Mouse (Mus musculus): ENCODE data around the gene Clic4. TPM values are rescaled to one million over a fixed set of nuclear protein-coding genes. Genes with fewer than 3 reads are reported as not detected.

The Clic4 gene
- polyA plus RNA-seq, 1 experiment from 2014 or later = 149 TPM

DNA sequence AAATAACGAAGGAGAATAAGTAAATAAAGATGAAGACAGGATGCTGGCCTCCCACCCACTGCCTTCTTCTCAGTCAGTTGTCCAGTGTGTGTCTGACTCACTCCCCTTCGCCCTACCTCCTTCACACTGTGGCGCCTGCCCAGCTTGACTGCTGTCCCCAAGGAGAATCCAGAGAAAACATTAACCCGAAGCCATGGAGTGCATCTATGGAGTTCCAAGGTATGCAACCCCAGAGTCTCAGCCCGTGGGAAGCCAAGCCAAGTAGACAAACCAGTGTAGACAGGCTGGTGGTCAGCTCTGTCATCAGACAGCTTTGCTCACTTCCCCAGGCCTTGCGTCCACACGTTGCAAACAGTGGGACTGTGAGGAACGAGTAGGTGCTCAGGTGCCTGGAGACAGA, 37.8 kb upstream of the Clic4 start:
- Histone ChIP-seq H3K36me3 (ENCODE audit: control insufficient read depth, insufficient read depth, low read length) (peaks cover 6% of the 10 kb centered on the region), H3K27ac (ENCODE audit: low read depth, low read length) (no peak overlapping the region), H3K4me1 (replicated peaks; ENCODE audit: control insufficient read depth, insufficient read depth, low read length) (peaks cover 31% of the 10 kb centered on the region), H3K9me3 (ENCODE audit: control insufficient read depth, low read length) (no peaks in the 10 kb centered on the region), H3K9ac (ENCODE audit: low read depth, low read length) (no peak overlapping the region), H3K4me3 (ENCODE audit: low read depth, low read length) (no peak overlapping the region), H3K4me2 (no peak overlapping the region), H3K27me3 (replicated peaks; ENCODE audit: control insufficient read depth, insufficient read depth, low read length) (no peaks in the 10 kb centered on the region)
- no peak for ATAC-seq (replicated peaks; ENCODE audit: low FRiP score)
- WGBS = 84% methylated on average over 8 of the region's 8 CpGs
- no peak for DNase-seq (ENCODE audit: low spot score)

DNA sequence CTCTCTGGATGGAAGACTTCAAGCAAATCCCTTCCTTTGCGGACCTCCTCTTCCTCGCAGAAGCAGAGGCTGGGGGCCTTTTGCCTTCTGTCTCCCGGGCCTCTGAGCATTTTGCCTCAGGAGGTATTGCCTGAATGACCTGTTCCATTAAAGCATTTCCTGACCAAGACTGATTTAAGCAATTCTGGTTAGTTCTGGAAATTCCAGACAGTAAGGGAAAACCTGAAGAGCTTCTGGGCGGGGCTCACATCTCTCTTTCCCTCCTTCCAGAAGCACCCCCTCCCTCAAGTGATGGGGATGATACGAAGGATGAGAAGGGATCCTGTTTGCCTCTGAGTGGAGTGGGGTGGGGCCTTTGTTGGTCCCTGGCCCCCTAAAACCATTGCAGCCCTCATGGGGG, 37.1 kb upstream of the Clic4 start:
- Histone ChIP-seq H3K9ac (ENCODE audit: low read depth, low read length) (no peak overlapping the region), H3K4me2 (no peak overlapping the region), H3K27me3 (replicated peaks; ENCODE audit: control insufficient read depth, insufficient read depth, low read length) (no peaks in the 10 kb centered on the region), H3K9me3 (ENCODE audit: control insufficient read depth, low read length) (no peaks in the 10 kb centered on the region), H3K27ac (ENCODE audit: low read depth, low read length) (no peak overlapping the region), H3K4me3 (ENCODE audit: low read depth, low read length) (no peak overlapping the region), H3K4me1 (replicated peaks; ENCODE audit: control insufficient read depth, insufficient read depth, low read length) (peaks cover 29% of the 10 kb centered on the region), H3K36me3 (ENCODE audit: control insufficient read depth, insufficient read depth, low read length) (no peaks in the 10 kb centered on the region; the same call in 1 of the 2 replicates)
- ATAC-seq (replicated peaks; ENCODE audit: low FRiP score) (no peak), DNase-seq (ENCODE audit: low spot score) (no peak)
- WGBS = 58% methylated on average over 5 of the region's 5 CpGs

DNA sequence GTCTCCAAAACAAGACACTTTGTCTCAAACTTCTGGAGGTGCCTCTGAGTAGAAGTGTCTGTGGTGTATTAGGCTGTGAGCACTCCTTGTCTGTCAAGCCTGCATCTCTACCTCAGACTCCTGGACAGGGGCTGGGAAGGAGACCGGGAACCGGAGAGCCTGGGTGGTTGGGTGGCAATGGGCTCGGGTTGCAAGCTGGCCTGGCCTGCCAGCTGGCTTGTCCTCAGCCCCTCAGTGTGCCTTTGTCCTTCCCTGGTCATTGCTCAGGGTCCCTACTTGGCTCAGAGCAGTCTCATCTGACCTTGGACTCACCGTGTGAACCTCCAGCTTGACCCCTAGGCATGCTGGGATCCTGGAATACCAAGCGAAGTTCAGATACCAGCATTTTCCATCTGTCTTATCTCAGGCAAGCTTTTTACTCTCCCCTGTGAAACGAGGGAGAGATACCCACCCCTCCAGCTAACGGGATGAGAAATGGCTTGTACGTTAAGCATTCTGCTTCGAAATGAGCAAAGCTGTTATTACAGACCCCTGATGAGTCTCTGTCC, 36.6 kb upstream of the Clic4 start:
- no peak overlapping the region for H3K4me3 ChIP-seq (ENCODE audit: low read depth, low read length)
- no peak overlapping the region for H3K27ac ChIP-seq (ENCODE audit: low read depth, low read length)
- H3K9ac ChIP-seq (ENCODE audit: low read depth, low read length) = no peak overlapping the region
- no peaks in the 10 kb centered on the region for H3K36me3 ChIP-seq (ENCODE audit: control insufficient read depth, insufficient read depth, low read length)
- DNase-seq (ENCODE audit: low spot score) (no peak), ATAC-seq (replicated peaks; ENCODE audit: low FRiP score) (no peak)
- WGBS = 56% methylated on average over 9 of the region's 9 CpGs
- peaks cover 24% of the 10 kb centered on the region for H3K4me1 ChIP-seq (replicated peaks; ENCODE audit: control insufficient read depth, insufficient read depth, low read length)
- H3K9me3 ChIP-seq (ENCODE audit: control insufficient read depth, low read length) = no peaks in the 10 kb centered on the region
- no peaks in the 10 kb centered on the region for H3K27me3 ChIP-seq (replicated peaks; ENCODE audit: control insufficient read depth, insufficient read depth, low read length)
- H3K4me2 ChIP-seq = no peak overlapping the region

DNA sequence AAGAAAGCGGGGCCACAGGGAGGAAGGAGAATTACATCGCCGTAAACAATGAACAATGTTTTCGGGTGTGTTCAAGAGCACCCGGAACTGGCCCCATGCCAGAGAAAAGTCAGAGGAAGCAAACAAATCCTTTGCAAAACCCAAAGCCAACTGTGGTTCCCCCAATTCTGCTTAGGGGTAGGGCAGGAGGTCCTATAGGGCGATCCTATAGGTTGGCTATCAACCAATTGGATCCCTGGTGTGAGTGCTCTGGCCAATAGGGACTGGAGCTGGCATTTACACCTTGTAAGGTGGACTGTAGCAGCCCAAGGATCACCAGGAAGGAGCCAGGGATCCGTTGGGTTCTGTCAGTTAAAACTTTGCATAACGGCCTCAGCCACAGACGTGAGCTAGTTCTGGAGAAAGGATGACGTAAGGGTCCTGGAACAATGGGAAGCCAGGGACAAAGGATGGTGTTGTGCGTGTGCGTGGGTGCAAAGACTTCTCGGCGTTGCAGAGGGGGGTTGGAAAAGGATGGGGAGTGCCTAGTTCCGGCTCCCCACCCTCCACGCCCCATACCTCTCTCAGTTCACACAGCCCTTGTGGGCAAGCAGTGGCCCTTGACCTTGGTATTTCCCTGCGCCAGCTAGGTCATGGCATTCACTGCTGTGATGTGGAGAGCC, 34.5 kb upstream of the Clic4 start:
- H3K9ac ChIP-seq (ENCODE audit: low read depth, low read length) = no peak overlapping the region
- H3K4me2 ChIP-seq = peak overlapping the region; percentile 42
- ATAC-seq (replicated peaks; ENCODE audit: low FRiP score) = peak; percentile 87

DNA sequence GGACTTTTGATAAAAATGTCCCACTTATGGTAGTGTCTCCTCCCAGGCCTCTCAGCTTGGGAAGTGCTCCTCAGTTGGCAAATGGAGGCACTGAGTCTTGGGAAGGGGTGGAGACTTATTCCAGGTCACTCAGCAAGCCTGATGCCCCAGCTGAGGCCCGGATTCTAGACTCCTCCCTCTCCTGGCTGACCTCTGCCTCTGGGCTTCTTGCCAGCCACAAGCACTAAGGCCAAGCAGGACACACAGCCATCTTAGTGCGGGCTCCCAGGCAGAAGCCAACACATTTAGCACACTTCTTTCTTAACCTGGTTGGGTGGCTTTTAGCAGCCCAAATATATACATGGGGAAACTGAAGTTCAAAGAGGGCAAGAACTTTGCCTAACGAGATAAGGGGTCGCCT, 33.9 kb upstream of the Clic4 start:
- ATAC-seq (replicated peaks; ENCODE audit: low FRiP score) = no peak

More for the DNA sequence above, 34.5 kb upstream of the Clic4 start:
- DNase-seq (ENCODE audit: low spot score) = no peak
- Histone ChIP-seq H3K9me3 (ENCODE audit: control insufficient read depth, low read length) (no peaks in the 10 kb centered on the region), H3K27me3 (replicated peaks; ENCODE audit: control insufficient read depth, insufficient read depth, low read length) (no peaks in the 10 kb centered on the region), H3K4me1 (replicated peaks; ENCODE audit: control insufficient read depth, insufficient read depth, low read length) (peaks cover 3% of the 10 kb centered on the region), H3K36me3 (ENCODE audit: control insufficient read depth, insufficient read depth, low read length) (no peaks in the 10 kb centered on the region), H3K27ac (ENCODE audit: low read depth, low read length) (peak overlapping the region; percentile 19; the same call in 1 of the 2 replicates), H3K4me3 (ENCODE audit: low read depth, low read length) (no peak overlapping the region)
- WGBS = 53% methylated on average over 17 of the region's 17 CpGs

DNA sequence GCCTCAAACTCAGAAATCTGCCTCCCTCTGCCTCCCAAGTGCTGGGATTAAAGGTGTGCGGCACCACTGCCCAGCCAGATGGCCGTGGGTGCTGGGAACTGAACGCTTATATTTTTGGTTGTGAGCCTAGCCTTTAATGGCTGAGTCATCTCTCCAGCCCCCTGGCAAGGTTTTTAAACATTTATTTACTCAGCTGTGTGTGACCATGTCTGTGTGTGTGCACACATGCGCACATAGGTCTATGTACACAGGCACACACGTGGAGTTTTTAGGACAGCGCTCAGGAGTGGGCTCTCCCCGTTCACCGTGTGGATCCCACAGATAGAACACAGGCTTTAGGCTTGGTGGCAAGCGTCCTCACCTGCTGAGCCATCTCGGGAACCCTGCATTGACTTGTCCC, 29.6 kb upstream of the Clic4 start:
- H3K9ac ChIP-seq (ENCODE audit: low read depth, low read length) = no peak overlapping the region
- DNase-seq (ENCODE audit: low spot score) (no peak), ATAC-seq (replicated peaks; ENCODE audit: low FRiP score) (no peak)
- H3K27ac ChIP-seq (ENCODE audit: low read depth, low read length) = no peak overlapping the region
- H3K27me3 ChIP-seq (replicated peaks; ENCODE audit: control insufficient read depth, insufficient read depth, low read length) = no peaks in the 10 kb centered on the region
- 81% methylated on average over 10 of the region's 10 CpGs for WGBS
- no peak overlapping the region for H3K4me2 ChIP-seq
- peaks cover 8% of the 10 kb centered on the region for H3K4me1 ChIP-seq (replicated peaks; ENCODE audit: control insufficient read depth, insufficient read depth, low read length)
- no peaks in the 10 kb centered on the region for H3K36me3 ChIP-seq (ENCODE audit: control insufficient read depth, insufficient read depth, low read length)
- no peak overlapping the region for H3K4me3 ChIP-seq (ENCODE audit: low read depth, low read length)
- no peaks in the 10 kb centered on the region for H3K9me3 ChIP-seq (ENCODE audit: control insufficient read depth, low read length)

More for the DNA sequence above, 33.9 kb upstream of the Clic4 start:
- H3K36me3 ChIP-seq (ENCODE audit: control insufficient read depth, insufficient read depth, low read length) = no peaks in the 10 kb centered on the region
- peak overlapping the region; percentile 42; the same call in 1 of the 2 replicates for H3K4me2 ChIP-seq
- DNase-seq (ENCODE audit: low spot score) = no peak
- H3K4me3 ChIP-seq (ENCODE audit: low read depth, low read length) = no peak overlapping the region
- WGBS = 55% methylated on average over 4 of the region's 4 CpGs
- H3K9me3 ChIP-seq (ENCODE audit: control insufficient read depth, low read length) = no peaks in the 10 kb centered on the region
- H3K27ac ChIP-seq (ENCODE audit: low read depth, low read length) = no peak overlapping the region
- H3K9ac ChIP-seq (ENCODE audit: low read depth, low read length) = no peak overlapping the region
- H3K27me3 ChIP-seq (replicated peaks; ENCODE audit: control insufficient read depth, insufficient read depth, low read length) = no peaks in the 10 kb centered on the region
- peaks cover 2% of the 10 kb centered on the region for H3K4me1 ChIP-seq (replicated peaks; ENCODE audit: control insufficient read depth, insufficient read depth, low read length)

DNA sequence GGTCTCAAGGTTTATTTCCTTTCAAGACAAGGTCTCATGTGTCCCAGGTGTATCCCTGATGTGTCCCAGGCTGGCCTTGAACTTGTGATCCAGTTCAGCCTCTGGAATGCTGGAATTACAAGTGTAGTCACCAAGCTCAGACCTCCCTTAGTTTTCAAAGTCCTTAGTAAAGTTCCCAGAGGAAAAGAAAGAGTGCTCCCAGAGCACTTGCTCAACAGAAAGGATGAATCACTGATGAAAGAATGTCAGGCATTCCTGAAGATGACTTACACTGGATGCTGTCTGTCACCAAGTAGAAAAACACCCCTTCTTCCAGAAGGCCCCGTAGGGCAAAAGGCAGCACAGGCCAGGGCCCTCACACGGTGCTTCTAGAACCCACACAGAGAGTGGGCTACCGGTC, 28.6 kb upstream of the Clic4 start:
- Histone ChIP-seq H3K9ac (ENCODE audit: low read depth, low read length) (no peak overlapping the region), H3K27me3 (replicated peaks; ENCODE audit: control insufficient read depth, insufficient read depth, low read length) (no peaks in the 10 kb centered on the region), H3K27ac (ENCODE audit: low read depth, low read length) (no peak overlapping the region), H3K4me3 (ENCODE audit: low read depth, low read length) (no peak overlapping the region), H3K36me3 (ENCODE audit: control insufficient read depth, insufficient read depth, low read length) (no peaks in the 10 kb centered on the region), H3K4me2 (no peak overlapping the region), H3K9me3 (ENCODE audit: control insufficient read depth, low read length) (no peaks in the 10 kb centered on the region), H3K4me1 (replicated peaks; ENCODE audit: control insufficient read depth, insufficient read depth, low read length) (peaks cover 8% of the 10 kb centered on the region)
- ATAC-seq (replicated peaks; ENCODE audit: low FRiP score) (no peak), DNase-seq (ENCODE audit: low spot score) (no peak)
- 73% methylated on average over 3 of the region's 3 CpGs for WGBS

DNA sequence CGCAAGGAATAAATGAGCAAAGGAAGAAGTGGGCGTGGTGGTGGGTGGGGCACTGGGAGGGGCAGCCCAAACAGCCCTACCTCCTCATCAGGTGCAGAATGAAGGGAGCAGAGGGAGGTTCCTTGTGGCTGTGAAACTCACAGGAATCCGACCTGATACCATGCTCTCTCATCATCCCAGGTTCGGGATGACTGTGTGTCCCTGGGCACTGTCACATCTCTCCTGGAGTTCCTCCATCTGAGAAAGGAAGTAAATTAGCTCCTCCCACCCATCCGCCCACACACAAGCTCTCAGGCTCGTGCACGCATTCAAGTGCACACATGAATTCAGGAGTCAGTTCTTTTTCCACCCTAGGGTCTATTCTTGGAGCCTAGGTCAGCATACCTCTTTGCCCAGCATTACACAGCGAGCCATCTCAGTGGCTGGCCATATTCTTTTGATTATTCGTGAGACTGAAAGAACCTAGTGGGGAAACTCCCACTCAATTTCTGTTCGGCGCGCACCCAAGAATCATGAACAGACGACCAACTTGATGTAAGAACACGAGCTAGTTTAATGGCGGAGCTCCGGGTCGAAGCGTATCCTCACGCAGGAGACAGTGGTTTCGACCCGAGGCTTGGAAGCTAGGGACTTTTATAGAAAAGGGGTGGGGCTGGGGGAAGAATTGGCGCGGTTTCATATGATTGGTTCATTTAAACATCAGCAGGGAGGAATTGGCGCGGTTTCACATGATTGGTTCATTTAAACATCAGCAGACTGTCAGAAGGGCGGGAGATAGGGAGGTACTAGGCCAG, 27.8 kb upstream of the Clic4 start:
- H3K4me3 ChIP-seq (ENCODE audit: low read depth, low read length) = no peak overlapping the region
- no peaks in the 10 kb centered on the region for H3K27me3 ChIP-seq (replicated peaks; ENCODE audit: control insufficient read depth, insufficient read depth, low read length)
- ATAC-seq (replicated peaks; ENCODE audit: low FRiP score) (no peak), DNase-seq (ENCODE audit: low spot score) (no peak)
- no peak overlapping the region for H3K9ac ChIP-seq (ENCODE audit: low read depth, low read length)
- 84% methylated on average over 26 of the region's 26 CpGs for WGBS
- H3K4me1 ChIP-seq (replicated peaks; ENCODE audit: control insufficient read depth, insufficient read depth, low read length) = peaks cover 8% of the 10 kb centered on the region
- no peak overlapping the region for H3K4me2 ChIP-seq
- H3K9me3 ChIP-seq (ENCODE audit: control insufficient read depth, low read length) = no peaks in the 10 kb centered on the region
- H3K36me3 ChIP-seq (ENCODE audit: control insufficient read depth, insufficient read depth, low read length) = no peaks in the 10 kb centered on the region
- no peak overlapping the region for H3K27ac ChIP-seq (ENCODE audit: low read depth, low read length)
